Mouse (Mus musculus) lung, embryonic 16.5 days (tissue): ENCODE data around the gene Filip1. TPM values are rescaled to one million over a fixed set of nuclear protein-coding genes. Genes with fewer than 3 reads are reported as not detected.

Experiments
- ATAC-seq: fragments of 200-750 bp; cut with Nextera tagmentation; 2 replicates; pipeline ENCODE4 v1.8.0; 2017; ENCODE audit warnings: low read depth, mild to moderate bottlenecking, moderate library complexity
- H3K27ac ChIP-seq: fragments of 300-500 bp; sonication (generic); 2 replicates; pipeline ENCODE4 v1.5.1; 2014; ENCODE audit warnings: mild to moderate bottlenecking, control low read depth, low read length
- H3K27me3 ChIP-seq: fragments of 300-500 bp; sonication (generic); 2 replicates; pipeline ENCODE4 v1.6.1; 2014; ENCODE audit warnings: low read depth, low read length, mixed read lengths; ENCODE audit not compliant: control insufficient read depth, insufficient read depth
- H3K36me3 ChIP-seq: fragments of 300-500 bp; sonication (generic); 2 replicates; pipeline ENCODE4 v1.6.1; 2014; ENCODE audit warnings: low read length; ENCODE audit not compliant: control insufficient read depth, insufficient read depth
- H3K4me1 ChIP-seq: fragments of 300-500 bp; sonication (generic); replicated peaks from 2 replicates; pipeline ENCODE4 v1.6.1; 2014; ENCODE audit warnings: low read length, mixed read lengths; ENCODE audit not compliant: control insufficient read depth, insufficient read depth
- H3K4me2 ChIP-seq: fragments of 300-500 bp; sonication (generic); 2 replicates; pipeline ENCODE4 v1.6.1; 2014; ENCODE audit warnings: low read depth, low read length, control low read depth
- H3K4me3 ChIP-seq: fragments of 300-500 bp; sonication (generic); 2 replicates; pipeline ENCODE4 v1.5.1; 2014; ENCODE audit warnings: mild to moderate bottlenecking, low read length, control low read depth
- H3K9ac ChIP-seq: fragments of 300-500 bp; sonication (generic); 2 replicates; pipeline ENCODE4 v1.6.1; 2014; ENCODE audit warnings: low read length, control low read depth
- H3K9me3 ChIP-seq: fragments of 300-500 bp; sonication (generic); 2 replicates; pipeline ENCODE4 v1.6.1; 2016; ENCODE audit warnings: low read length; ENCODE audit not compliant: control insufficient read depth
- WGBS: fragments of 180-500 bp; shearing (Covaris S2); extraction: QIAGEN DNeasy Blood & Tissue Kit; methylation state at CpG from one replicate; pipeline ENCODE4 v1.1.7; 2014; 5-methylcytosine and 5-hydroxymethylcytosine counted together
- polyA plus RNA-seq: library from polyadenylated mRNA; unstranded; fragments of >200 nt; fragmentation: Nextera tagmentation; extraction: Ambion mirVana; gene quantifications from 2 replicates; pipeline ENCODE4 v1.2.1, GENCODE M21; 2015

The Filip1 gene
- polyA plus RNA-seq, 1 experiment from 2014 or later: 14.2 TPM

DNA sequence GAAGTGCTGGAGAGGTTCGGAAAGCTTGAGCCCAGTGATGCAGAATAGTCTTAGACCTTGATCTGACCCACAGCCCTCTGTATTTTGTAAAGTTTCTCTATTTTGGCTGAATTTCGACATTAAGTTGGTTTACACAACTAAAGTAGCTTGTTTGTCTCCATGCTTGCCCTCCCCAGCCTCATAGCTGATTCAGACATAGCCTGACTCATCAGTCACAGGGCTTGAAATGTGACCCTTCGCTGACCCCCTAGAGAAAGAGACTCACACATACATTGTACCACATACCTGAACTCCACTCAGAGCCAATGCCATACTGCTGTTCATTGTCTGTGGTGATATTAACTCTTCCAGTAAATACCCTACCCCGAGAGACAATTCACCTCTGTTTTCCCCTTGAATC lies 19.6 kb downstream of the Filip1 start:
- H3K4me1 ChIP-seq: no peaks in the 10 kb centered on the region
- no peak overlapping the region for H3K27ac ChIP-seq
- H3K4me2 ChIP-seq: no peak overlapping the region
- no peak for ATAC-seq
- no peak overlapping the region for H3K9ac ChIP-seq
- no peaks in the 10 kb centered on the region for H3K9me3 ChIP-seq
- H3K36me3 ChIP-seq: no peaks in the 10 kb centered on the region
- no peak overlapping the region for H3K4me3 ChIP-seq
- WGBS: 64% methylated on average over 4 of the region's 4 CpGs
- no peaks in the 10 kb centered on the region for H3K27me3 ChIP-seq

DNA sequence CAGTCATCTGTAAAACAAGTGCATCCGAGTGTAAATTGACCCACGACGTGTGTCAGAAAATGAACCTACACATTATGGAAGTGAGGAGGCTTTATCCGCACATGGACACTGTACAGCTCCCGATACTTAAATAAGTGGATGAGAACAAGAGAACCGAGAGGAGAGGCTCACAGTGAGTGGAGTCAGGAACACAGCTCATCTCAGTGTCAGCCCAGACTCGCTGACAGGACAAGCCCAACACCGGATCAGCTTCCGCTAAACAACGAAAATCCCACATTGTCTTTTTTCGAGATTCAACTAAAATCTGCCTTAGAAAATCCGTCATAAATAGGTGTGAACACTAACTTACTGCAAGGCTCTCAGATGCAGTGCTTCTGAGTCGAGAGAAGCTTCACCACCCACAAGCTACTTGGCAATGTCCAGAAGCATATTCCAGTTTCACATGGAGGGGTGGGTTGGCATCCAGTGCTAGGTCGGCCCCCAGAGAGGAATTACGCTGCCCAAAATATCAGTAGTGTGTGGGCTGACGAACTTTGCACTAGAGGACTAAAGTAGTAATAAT lies 22.1 kb downstream of the Filip1 start:
- H3K9ac ChIP-seq: no peak overlapping the region
- no peaks in the 10 kb centered on the region for H3K4me1 ChIP-seq
- H3K27ac ChIP-seq: no peak overlapping the region
- WGBS: 64% methylated on average over 16 of the region's 16 CpGs
- H3K4me3 ChIP-seq: no peak overlapping the region
- no peaks in the 10 kb centered on the region for H3K36me3 ChIP-seq
- no peak overlapping the region for H3K4me2 ChIP-seq
- no peaks in the 10 kb centered on the region for H3K27me3 ChIP-seq
- no peak for ATAC-seq
- H3K9me3 ChIP-seq: no peaks in the 10 kb centered on the region

DNA sequence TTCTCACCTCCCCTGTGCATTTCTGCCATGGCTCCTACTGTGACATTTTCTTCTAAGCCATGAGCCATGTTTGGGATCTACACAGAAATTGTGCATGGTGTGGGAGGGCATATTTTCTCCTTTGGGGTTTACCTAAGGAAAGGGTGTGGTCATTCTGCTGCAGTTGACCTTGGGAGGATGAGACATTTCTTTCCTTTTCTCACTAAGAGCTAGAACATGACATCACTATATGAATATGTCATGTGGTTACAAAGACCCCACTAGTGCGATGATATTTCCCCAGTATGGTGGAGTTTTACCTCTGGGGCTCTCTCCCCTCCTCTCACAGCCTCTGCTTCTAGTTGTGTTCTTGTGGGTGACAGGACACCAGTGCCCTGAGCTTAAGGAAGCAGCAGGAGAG lies 22.9 kb downstream of the Filip1 start:
- 66% methylated on average over 1 of the region's 1 CpGs for WGBS
- ATAC-seq: no peak

DNA sequence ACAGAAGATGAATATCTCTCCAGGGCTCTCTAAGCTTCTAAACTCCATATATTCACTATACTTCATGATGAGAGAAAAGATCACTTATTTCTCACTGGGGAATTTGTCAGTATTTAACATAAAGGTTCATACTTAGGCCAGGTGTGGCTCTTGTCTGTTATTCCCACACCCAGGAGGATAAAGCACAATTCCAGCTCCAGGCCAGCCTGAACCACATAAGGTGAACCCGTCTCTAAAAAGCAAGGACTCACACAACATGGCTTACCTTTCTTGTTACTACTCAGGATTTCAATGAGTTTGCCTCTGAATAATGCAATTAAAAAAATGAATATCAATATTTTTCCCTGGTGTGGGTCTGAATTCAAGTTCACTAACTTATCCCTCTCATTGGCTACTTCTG lies 23.6 kb downstream of the Filip1 start:
- Histone ChIP-seq H3K4me2 (no peak overlapping the region), H3K27ac (no peak overlapping the region), H3K4me3 (no peak overlapping the region), H3K9ac (no peak overlapping the region), H3K27me3 (no peaks in the 10 kb centered on the region), H3K9me3 (no peaks in the 10 kb centered on the region), H3K36me3 (no peaks in the 10 kb centered on the region), H3K4me1 (no peaks in the 10 kb centered on the region)
- ATAC-seq: no peak
- 81% methylated on average over 1 of the region's 1 CpGs for whole genome bisulfite sequencing

More for the DNA sequence above, 22.9 kb downstream of the Filip1 start:
- Histone ChIP-seq H3K9me3 (no peaks in the 10 kb centered on the region), H3K27ac (no peak overlapping the region), H3K36me3 (no peaks in the 10 kb centered on the region), H3K4me1 (no peaks in the 10 kb centered on the region), H3K9ac (no peak overlapping the region), H3K4me2 (no peak overlapping the region), H3K4me3 (no peak overlapping the region), H3K27me3 (no peaks in the 10 kb centered on the region)

DNA sequence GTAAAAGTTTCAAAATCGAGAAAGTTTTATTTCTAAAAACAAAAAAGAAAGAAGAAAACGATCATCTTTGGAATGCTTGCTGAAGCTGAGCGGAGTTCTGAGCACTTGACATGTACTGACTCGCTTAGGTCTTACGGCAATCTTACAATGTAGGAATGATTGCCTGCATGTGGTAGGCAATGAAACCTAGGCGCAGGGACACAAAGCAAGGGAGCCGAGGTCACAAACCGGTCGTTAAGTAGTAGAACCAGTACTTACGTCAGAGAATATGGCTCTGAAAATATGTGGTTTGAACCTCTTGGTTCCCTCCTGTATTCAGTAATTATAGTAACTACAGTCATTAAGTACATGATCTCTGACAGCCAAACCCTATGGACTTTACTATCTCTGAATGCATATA lies 29.4 kb downstream of the Filip1 start:
- WGBS: 81% methylated on average over 10 of the region's 10 CpGs
- no peak overlapping the region for H3K4me3 ChIP-seq
- no peak for ATAC-seq
- H3K27ac ChIP-seq: no peak overlapping the region
- no peak overlapping the region for H3K4me2 ChIP-seq
- H3K27me3 ChIP-seq: no peaks in the 10 kb centered on the region
- no peaks in the 10 kb centered on the region for H3K9me3 ChIP-seq
- H3K36me3 ChIP-seq: no peaks in the 10 kb centered on the region
- no peak overlapping the region for H3K9ac ChIP-seq
- peaks cover 10% of the 10 kb centered on the region for H3K4me1 ChIP-seq

DNA sequence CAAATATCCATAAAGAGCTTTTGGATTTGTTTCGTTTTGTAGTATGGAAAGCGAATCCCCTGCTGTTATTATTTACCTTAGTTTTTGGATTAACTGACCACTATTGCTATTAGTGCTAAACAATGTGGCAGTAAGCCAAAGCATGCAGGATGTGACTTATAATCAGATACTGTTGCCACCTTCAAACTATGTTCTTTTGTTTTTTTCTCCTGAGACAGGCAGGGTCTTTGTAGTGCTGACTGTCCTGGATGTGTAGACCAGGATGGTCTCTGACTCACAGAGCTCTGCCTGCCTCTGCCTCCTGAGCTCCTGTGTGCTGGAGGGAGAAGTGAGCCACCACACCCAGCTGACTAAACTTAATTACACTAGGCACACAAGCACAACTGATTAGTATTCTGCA lies 33.4 kb downstream of the Filip1 start:
- Histone ChIP-seq H3K9ac (no peak overlapping the region), H3K27me3 (no peaks in the 10 kb centered on the region), H3K36me3 (no peaks in the 10 kb centered on the region), H3K9me3 (no peaks in the 10 kb centered on the region), H3K4me3 (no peak overlapping the region), H3K4me2 (no peak overlapping the region), H3K4me1 (peaks cover 19% of the 10 kb centered on the region), H3K27ac (no peak overlapping the region)
- WGBS: 76% methylated on average over 2 of the region's 2 CpGs
- ATAC-seq: no peak

DNA sequence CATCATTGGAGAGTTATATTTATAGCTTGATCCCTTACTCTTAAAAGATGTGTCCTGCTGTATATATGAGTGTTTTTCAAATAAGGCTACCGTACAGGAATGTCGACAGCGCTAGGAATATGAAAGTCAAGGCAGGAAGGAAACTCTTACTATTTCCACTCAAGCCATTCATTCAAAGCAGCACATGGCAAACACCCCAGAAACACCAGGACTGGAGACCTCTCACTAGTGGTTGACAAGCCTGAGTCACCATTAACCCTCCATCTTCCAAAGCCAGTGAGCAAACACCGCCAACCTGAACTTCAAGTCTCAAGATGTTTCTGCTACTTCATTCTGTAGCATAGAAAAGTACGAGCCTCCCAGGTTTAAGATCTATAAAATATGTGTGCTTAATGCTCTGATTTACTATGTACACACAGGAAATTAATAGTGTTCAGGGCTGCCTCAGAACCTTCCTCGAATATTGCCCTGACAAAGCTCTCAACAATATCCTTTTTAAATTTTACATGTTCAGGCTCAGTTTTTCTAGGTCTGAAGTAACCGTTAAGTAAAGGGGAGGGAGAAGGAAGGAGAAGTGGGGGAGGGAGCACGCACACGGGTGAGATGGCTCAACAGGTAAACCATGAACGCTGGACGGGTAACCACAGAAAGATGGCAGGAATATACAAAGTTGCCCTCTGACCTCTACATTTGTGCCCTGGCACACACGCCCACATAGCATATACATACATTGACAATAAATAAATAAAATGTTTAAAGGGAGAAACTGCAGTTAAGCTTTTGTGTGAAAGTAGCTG lies 34.2 kb downstream of the Filip1 start:
- H3K9me3 ChIP-seq: no peaks in the 10 kb centered on the region
- H3K36me3 ChIP-seq: no peaks in the 10 kb centered on the region
- WGBS: 28% methylated on average over 12 of the region's 12 CpGs
- peak overlapping the region; percentile 95 for H3K27ac ChIP-seq
- peak; percentile 79 for ATAC-seq
- peak overlapping the region; percentile 80 for H3K4me2 ChIP-seq
- no peak overlapping the region for H3K9ac ChIP-seq
- peak overlapping the region; percentile 56 for H3K4me3 ChIP-seq
- peaks cover 19% of the 10 kb centered on the region for H3K4me1 ChIP-seq
- no peaks in the 10 kb centered on the region for H3K27me3 ChIP-seq

DNA sequence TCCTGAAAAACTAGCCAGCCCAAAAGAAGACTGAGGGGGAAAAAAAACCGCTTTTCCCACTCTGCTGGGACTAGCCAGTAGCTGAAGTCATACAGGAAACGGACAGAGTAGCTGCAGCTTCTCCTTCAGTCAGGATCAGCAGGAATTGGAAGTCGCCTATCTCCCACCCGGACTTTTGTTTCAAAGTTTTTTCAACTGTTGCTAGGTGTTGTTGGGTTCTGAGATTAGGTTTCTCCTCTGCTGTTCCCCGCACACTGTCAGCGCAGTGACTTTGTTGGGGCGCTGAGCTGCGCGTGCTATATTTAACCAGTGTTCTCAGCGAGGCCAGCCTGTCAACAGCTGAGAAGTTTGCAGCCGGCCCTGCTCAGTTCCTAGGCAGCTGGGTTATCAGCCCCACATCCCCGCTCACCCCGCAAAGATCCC lies 35.1 kb downstream of the Filip1 start:
- under 1% methylated on average over 13 of the region's 13 CpGs for WGBS
- Histone ChIP-seq H3K4me1 (peaks cover 22% of the 10 kb centered on the region), H3K9me3 (no peaks in the 10 kb centered on the region), H3K4me2 (peak overlapping the region; percentile 80), H3K27ac (peak overlapping the region; percentile 95), H3K36me3 (no peaks in the 10 kb centered on the region), H3K27me3 (no peaks in the 10 kb centered on the region), H3K4me3 (peak overlapping the region; percentile 56), H3K9ac (peak overlapping the region; percentile 75)
- ATAC-seq: peak; percentile 85

DNA sequence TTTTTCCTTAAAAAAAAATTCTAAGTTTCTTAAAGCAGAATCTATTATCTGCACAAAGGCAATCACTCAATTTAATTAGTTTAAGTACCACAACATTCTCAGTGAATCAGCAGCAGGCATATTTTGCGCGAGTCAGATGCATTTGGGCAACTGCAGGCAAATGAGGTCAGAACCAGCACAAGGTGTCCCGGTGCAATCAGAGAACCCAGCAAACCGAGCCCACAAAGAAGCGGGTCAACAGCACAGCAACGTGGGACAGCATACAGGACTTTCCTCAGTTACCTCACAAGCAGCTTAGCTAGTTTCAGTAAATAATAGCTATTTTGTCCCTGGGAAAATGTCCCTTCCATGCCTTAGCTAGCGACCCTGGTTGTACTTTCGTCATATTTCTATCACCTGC lies 35.9 kb downstream of the Filip1 start:
- H3K27ac ChIP-seq: peak overlapping the region; percentile 95
- no peak for ATAC-seq
- H3K36me3 ChIP-seq: no peaks in the 10 kb centered on the region
- no peaks in the 10 kb centered on the region for H3K27me3 ChIP-seq
- peak overlapping the region; percentile 80 for H3K4me2 ChIP-seq
- 33% methylated on average over 8 of the region's 8 CpGs for WGBS
- peaks cover 30% of the 10 kb centered on the region for H3K4me1 ChIP-seq
- H3K9ac ChIP-seq: peak overlapping the region; percentile 75
- no peaks in the 10 kb centered on the region for H3K9me3 ChIP-seq
- H3K4me3 ChIP-seq: peak overlapping the region; percentile 56
